Mouse (Mus musculus) hindbrain, postnatal 0 days (tissue): ENCODE data around the gene Kirrel3. TPM values are rescaled to one million over a fixed set of nuclear protein-coding genes. Genes with fewer than 3 reads are reported as not detected.

Experiments
- ATAC-seq: fragments of 200-750 bp; cut with Nextera tagmentation; 2 replicates; pipeline ENCODE4 v1.8.0; 2017; ENCODE audit warnings: mild to moderate bottlenecking, moderate TSS enrichment, moderate library complexity
- DNase-seq: peaks from one replicate; pipeline ENCODE4 v3.0.0-alpha.2; 2015; ENCODE audit warnings: low spot score
- H3K27ac ChIP-seq: fragments of 300-500 bp; sonication (generic); 2 replicates; pipeline ENCODE4 v1.5.1; 2014; ENCODE audit warnings: mild to moderate bottlenecking
- H3K27me3 ChIP-seq: fragments of 300-500 bp; sonication (generic); 2 replicates; pipeline ENCODE4 v1.6.1; 2014; ENCODE audit warnings: low read length, mixed read lengths; ENCODE audit not compliant: insufficient read depth
- H3K36me3 ChIP-seq: fragments of 300-500 bp; sonication (generic); 2 replicates; pipeline ENCODE4 v1.6.1; 2014; ENCODE audit warnings: low read length, mixed read lengths; ENCODE audit not compliant: insufficient read depth
- H3K4me1 ChIP-seq: fragments of 300-500 bp; sonication (generic); 2 replicates; pipeline ENCODE4 v1.6.1; 2014; ENCODE audit warnings: antibody characterized with exemption, low read length, mixed read lengths; ENCODE audit not compliant: insufficient read depth
- H3K4me2 ChIP-seq: fragments of 300-500 bp; sonication (generic); 2 replicates; pipeline ENCODE4 v1.6.1; 2014; ENCODE audit warnings: low read depth, mild to moderate bottlenecking, low read length, moderate library complexity, mixed read lengths
- H3K4me3 ChIP-seq: fragments of 300-500 bp; sonication (generic); 2 replicates; pipeline ENCODE4 v1.5.1; 2014; ENCODE audit warnings: low read length
- H3K9ac ChIP-seq: fragments of 300-500 bp; sonication (generic); replicated peaks from 2 replicates; pipeline ENCODE4 v1.6.1; 2014; ENCODE audit warnings: mild to moderate bottlenecking, low read length, moderate library complexity, mixed read lengths
- H3K9me3 ChIP-seq: fragments of 300-500 bp; sonication (generic); 2 replicates; pipeline ENCODE4 v1.6.1; 2016; ENCODE audit warnings: low read length, mixed read lengths
- CTCF ChIP-seq: IDR thresholded peaks from 2 replicates; pipeline ENCODE4 v1.5.1; 2016; ENCODE audit warnings: antibody characterized with exemption, control low read depth, low read depth
- WGBS: fragments of 180-500 bp; shearing (Covaris S2); extraction: QIAGEN DNeasy Blood & Tissue Kit; methylation state at CpG from one replicate; pipeline ENCODE4 v1.1.7; 2014; 5-methylcytosine and 5-hydroxymethylcytosine counted together
- polyA plus RNA-seq: library from polyadenylated mRNA; unstranded; fragments of >200 nt; fragmentation: Nextera tagmentation; extraction: Ambion mirVana; gene quantifications from 2 replicates; pipeline ENCODE4 v1.2.1, GENCODE M21; 2015
- total RNA-seq: library from RNA; depleted of rRNA; stranded (reverse); fragments of >200 nt; gene quantifications from 2 replicates; pipeline ENCODE4 v1.2.3, GENCODE M21; 2014

Gene Kirrel3
- total and polyA plus RNA-seq, 2 experiments from 2014 or later, result 40.6 to 44.9 TPM

DNA sequence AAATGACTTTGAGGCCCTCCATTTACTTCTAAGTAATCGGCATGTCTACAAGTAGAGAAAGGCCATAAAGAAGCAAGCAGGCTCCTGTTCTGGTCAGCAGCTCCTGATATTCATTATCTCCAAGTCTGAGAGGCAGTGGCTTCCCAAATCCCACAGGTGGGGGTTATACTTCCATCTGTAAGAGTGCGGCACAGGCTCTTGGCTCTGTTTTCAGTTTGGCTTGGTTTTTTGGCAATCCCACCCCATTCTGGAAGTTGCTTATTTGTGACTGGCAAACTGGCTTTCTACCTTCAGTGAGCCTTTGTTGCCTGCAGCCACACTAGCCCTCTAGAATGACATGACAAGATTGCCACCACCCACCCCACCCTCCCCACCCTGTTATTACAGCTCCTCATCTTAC is 100.4 kb downstream of the Kirrel3 start:
- Histone ChIP-seq H3K9ac (no peak overlapping the region), H3K27me3 (no peaks in the 10 kb centered on the region), H3K4me2 (no peak overlapping the region), H3K4me3 (no peak overlapping the region), H3K9me3 (no peaks in the 10 kb centered on the region), H3K27ac (no peak overlapping the region), H3K36me3 (no peaks in the 10 kb centered on the region), H3K4me1 (0 out of 2 replicates have a peak, but pooled peaks cover 11% of the 10 kb centered on the region)
- DNase-seq (peak; percentile 48), ATAC-seq (no peak)
- WGBS, result 50% methylated on average over 2 of the region's 2 CpGs
- no peak for TF ChIP-seq CTCF

DNA sequence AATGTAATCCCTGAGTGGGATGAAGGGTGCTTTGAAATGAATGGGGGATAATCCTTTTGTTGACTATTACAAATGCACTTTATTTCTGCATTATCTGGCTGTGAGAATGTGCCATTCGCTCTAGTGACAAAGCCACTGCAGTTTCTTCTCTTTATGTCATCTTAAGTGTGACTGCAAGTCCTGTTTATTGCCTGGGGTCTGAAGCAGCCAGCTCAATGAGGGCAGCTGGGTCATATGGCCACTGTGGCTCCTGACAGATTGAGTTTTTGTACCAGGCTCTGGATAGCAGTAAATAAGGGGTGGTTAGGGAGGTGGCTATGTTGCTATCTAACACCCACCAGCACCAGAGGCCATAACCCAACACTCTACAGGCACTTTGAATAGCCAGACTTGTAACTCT is 104.1 kb downstream of the Kirrel3 start:
- 0 out of 2 replicates have a peak, but pooled peaks cover 11% of the 10 kb centered on the region for H3K4me1 ChIP-seq
- 85% methylated on average over 1 of the region's 1 CpGs for WGBS
- no peak for DNase-seq
- no peaks in the 10 kb centered on the region for H3K27me3 ChIP-seq
- H3K4me2 ChIP-seq, result no peak overlapping the region
- no peak for ATAC-seq
- no peak overlapping the region for H3K9ac ChIP-seq
- no peak for TF ChIP-seq CTCF
- no peaks in the 10 kb centered on the region for H3K9me3 ChIP-seq
- no peaks in the 10 kb centered on the region for H3K36me3 ChIP-seq
- no peak overlapping the region for H3K27ac ChIP-seq
- H3K4me3 ChIP-seq, result no peak overlapping the region

DNA sequence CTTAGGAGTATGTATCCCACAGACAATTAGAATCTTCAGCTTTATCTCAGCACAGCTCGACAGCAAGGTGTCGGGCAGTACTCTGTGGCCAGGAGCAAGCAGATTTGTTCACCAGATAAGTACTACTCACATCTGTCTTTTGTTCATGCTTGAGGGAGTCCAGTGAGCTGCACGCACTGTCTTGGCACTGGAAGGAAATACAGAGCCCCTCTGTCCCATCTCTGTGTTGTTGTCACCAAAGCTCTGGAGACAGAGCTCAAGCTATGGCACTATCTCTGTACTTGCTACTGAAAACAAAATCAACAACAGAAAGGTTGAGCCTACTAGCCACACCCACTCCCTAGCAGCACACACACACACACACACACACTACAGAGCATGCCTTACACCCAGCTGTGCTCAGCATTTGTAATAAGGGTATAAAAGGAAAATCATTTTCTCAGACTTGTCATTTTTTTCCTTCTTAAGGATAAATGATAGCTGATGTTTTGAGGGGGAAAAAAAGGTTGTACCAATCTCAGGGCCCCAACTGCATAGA is 106.4 kb downstream of the Kirrel3 start:
- H3K27me3 ChIP-seq, result no peaks in the 10 kb centered on the region
- H3K9me3 ChIP-seq, result no peaks in the 10 kb centered on the region
- no peak overlapping the region for H3K9ac ChIP-seq
- no peak for DNase-seq
- H3K4me1 ChIP-seq, result no peaks in the 10 kb centered on the region
- no peak overlapping the region for H3K4me3 ChIP-seq
- H3K27ac ChIP-seq, result peak overlapping the region; percentile 26; the same call in 1 of the 2 replicates
- WGBS, result 40% methylated on average over 3 of the region's 3 CpGs
- no peak overlapping the region for H3K4me2 ChIP-seq
- peak; percentile 29; the same call in 1 of the 2 replicates for ATAC-seq
- no peaks in the 10 kb centered on the region for H3K36me3 ChIP-seq
- no peak for TF ChIP-seq CTCF

DNA sequence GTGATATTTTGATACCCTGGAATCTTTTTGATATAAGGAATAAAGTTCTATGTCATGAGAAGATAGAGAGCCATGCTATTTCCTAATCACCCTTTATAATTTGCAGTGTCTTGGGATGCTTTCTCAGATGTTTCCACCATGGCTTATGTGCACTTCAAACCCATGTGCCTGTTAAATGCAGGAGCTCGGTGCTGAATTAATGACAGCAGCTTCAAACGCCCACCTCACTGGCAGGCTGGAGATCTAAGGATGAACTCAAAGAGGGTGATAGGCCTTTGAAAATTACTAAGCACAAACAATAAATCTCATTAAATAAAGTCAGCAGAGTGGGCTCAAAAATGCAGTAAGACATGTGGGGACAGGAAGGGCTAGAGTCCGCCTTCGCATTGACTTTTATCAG is 108.2 kb downstream of the Kirrel3 start:
- WGBS, result 92% methylated on average over 4 of the region's 4 CpGs
- Histone ChIP-seq H3K9ac (no peak overlapping the region), H3K27me3 (no peaks in the 10 kb centered on the region), H3K4me1 (no peaks in the 10 kb centered on the region), H3K36me3 (no peaks in the 10 kb centered on the region), H3K4me2 (no peak overlapping the region), H3K9me3 (no peaks in the 10 kb centered on the region), H3K4me3 (no peak overlapping the region), H3K27ac (no peak overlapping the region)
- DNase-seq (no peak), ATAC-seq (no peak)
- TF ChIP-seq CTCF, result no peak

DNA sequence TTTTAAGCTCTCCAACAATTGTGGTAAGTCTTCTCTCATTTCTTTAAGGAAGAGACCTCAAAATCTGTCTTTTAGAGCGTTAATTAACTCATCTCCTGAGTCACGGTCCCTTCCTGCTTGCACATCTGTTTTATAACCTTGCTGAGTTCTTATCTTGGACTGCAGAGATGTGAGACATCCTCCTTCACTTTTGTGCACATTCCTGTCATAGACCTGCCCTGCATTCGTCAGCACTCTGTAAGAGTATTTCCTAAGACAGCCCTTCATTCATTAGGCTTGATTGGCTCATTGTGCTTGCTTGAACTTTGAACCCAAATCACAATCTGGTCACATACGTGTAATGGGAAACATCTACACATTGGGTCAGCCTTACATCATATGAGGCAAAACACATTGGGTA is 114.6 kb downstream of the Kirrel3 start:
- H3K4me1 ChIP-seq, result no peaks in the 10 kb centered on the region
- no peaks in the 10 kb centered on the region for H3K36me3 ChIP-seq
- no peak overlapping the region for H3K9ac ChIP-seq
- TF ChIP-seq CTCF, result no peak
- no peak for ATAC-seq
- DNase-seq, result no peak
- WGBS, result 80% methylated on average over 4 of the region's 4 CpGs
- no peaks in the 10 kb centered on the region for H3K27me3 ChIP-seq
- H3K4me2 ChIP-seq, result no peak overlapping the region
- no peaks in the 10 kb centered on the region for H3K9me3 ChIP-seq
- no peak overlapping the region for H3K27ac ChIP-seq
- no peak overlapping the region for H3K4me3 ChIP-seq

DNA sequence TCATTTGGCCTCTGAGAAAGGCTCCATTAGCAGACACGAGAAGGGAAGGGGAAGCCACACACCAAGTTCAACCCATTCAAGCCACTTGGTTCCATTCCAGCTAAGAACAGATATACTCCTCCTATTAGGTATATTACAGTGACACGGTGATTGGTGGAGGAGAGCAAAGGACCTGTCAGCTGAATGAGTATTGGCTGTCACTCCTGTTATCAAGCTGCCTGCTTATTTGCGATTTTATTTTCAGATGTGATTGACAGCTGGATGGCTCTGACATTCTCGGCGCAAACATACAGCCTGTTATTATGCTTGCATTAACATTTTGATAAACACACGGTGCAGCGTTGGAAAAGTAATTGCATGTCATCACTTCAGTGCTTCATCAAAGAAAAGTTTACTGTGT is 118.1 kb downstream of the Kirrel3 start:
- Histone ChIP-seq H3K9me3 (no peaks in the 10 kb centered on the region), H3K4me1 (peaks cover 4% of the 10 kb centered on the region; the same call in 1 of the 2 replicates), H3K4me2 (no peak overlapping the region), H3K27ac (no peak overlapping the region), H3K27me3 (no peaks in the 10 kb centered on the region), H3K4me3 (no peak overlapping the region), H3K36me3 (no peaks in the 10 kb centered on the region), H3K9ac (no peak overlapping the region)
- DNase-seq, result no peak
- no peak for ATAC-seq
- TF ChIP-seq CTCF, result no peak
- WGBS, result 77% methylated on average over 7 of the region's 7 CpGs

DNA sequence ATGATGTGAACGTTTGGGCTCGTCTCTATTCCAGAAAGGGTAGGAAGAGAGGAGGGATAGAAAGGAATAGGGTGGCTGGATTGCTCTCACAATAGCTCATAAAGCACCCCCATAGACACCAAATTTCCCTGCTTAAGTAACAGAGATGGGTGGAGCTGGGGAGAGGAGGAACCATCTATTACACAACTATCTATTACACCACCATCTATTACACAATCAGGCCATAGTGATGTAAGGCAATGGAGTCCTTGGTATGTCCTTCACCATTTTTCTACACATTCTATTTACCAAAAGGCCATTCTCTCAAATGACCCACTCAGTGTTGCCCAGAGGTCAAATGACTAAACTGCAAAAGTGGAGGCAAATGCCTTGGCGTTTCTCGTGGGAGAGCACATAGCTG is 119.2 kb downstream of the Kirrel3 start:
- no peak for TF ChIP-seq CTCF
- Histone ChIP-seq H3K27me3 (no peaks in the 10 kb centered on the region), H3K36me3 (no peaks in the 10 kb centered on the region), H3K9ac (no peak overlapping the region), H3K4me3 (no peak overlapping the region), H3K4me2 (no peak overlapping the region), H3K4me1 (peaks cover 4% of the 10 kb centered on the region; the same call in 1 of the 2 replicates), H3K27ac (no peak overlapping the region), H3K9me3 (no peaks in the 10 kb centered on the region)
- DNase-seq (no peak), ATAC-seq (no peak)
- 91% methylated on average over 4 of the region's 4 CpGs for WGBS
